Mouse (Mus musculus) G1E (cell line): Measurements from ENCODE around the gene Mad1l1. TPM values are rescaled to one million over a fixed set of nuclear protein-coding genes. Genes with fewer than 3 reads are reported as not detected.

Experiments
- ATAC-seq: 2 replicates; pipeline ENCODE4 v1.8.0; 2016; ENCODE audit warnings: mild to moderate bottlenecking; ENCODE audit not compliant: insufficient number of reproducible peaks, poor library complexity, low FRiP score, severe bottlenecking; ENCODE audit errors: extremely low read depth
- DNase-seq: peaks from one replicate; pipeline ENCODE4 v3.0.0; 2012; ENCODE audit warnings: low spot score
- H3K27me3 ChIP-seq: 2 replicates; pipeline ENCODE4 v1.6.1; 2012; ENCODE audit warnings: mild to moderate bottlenecking, low read length, inconsistent platforms; ENCODE audit not compliant: insufficient read depth
- H3K36me3 ChIP-seq: replicated peaks from 2 replicates; pipeline ENCODE3; 2012; ENCODE audit warnings: mild to moderate bottlenecking, inconsistent platforms
- H3K4me1 ChIP-seq: 2 replicates; pipeline ENCODE4 v1.6.1; 2012; ENCODE audit warnings: low read depth, low read length, inconsistent platforms, mixed read lengths; ENCODE audit not compliant: insufficient read depth
- H3K4me3 ChIP-seq: 2 replicates; pipeline ENCODE4 v1.5.1; 2012; ENCODE audit warnings: low read depth, mild to moderate bottlenecking, inconsistent platforms, low read length, moderate library complexity, mixed read lengths
- H3K9me3 ChIP-seq: replicated peaks from 2 replicates; pipeline ENCODE4 v1.6.1; 2012; ENCODE audit warnings: inconsistent platforms
- CTCF ChIP-seq: IDR thresholded peaks from 2 replicates; pipeline ENCODE4 v1.5.1; 2012; ENCODE audit warnings: low read depth, low read length, inconsistent platforms, mixed read lengths
- GATA1 ChIP-seq: IDR thresholded peaks from 2 replicates; pipeline ENCODE4 v1.6.1; 2012; ENCODE audit warnings: borderline replicate concordance, low read length, inconsistent platforms, mixed read lengths
- GATA2 ChIP-seq: IDR thresholded peaks from 2 replicates; pipeline ENCODE4 v1.6.1; 2012; ENCODE audit warnings: low read depth, low read length, inconsistent platforms, borderline replicate concordance
- POLR2AphosphoS5 ChIP-seq: IDR thresholded peaks from 2 replicates; pipeline ENCODE4 v1.6.1; 2012; ENCODE audit warnings: low read depth, low read length, inconsistent platforms; ENCODE audit not compliant: insufficient replicate concordance
- TAL1 ChIP-seq: conservative IDR thresholded peaks from 2 replicates; pipeline ENCODE4 v1.6.1; 2012; ENCODE audit warnings: low read depth, low read length, inconsistent platforms, mixed read lengths
- polyA plus RNA-seq: library from polyadenylated mRNA; stranded (reverse); fragments of >175 nt; gene quantifications from 2 replicates; pipeline ENCODE4 v1.2.3, GENCODE M21; 2012
- total RNA-seq, 2 experiments: library from RNA; stranded (forward) in 1 of 2; stranded (reverse) in 1 of 2; fragments of 200-1000 nt in 1 of 2; fragments of >200 nt in 1 of 2; fragmentation: Nextera tagmentation in 1 of 2; gene quantifications; 2 replicates each; pipeline ENCODE4 v1.2.3; 2014 to 2017

Gene Mad1l1
- total and polyA plus RNA-seq, 3 experiments, result 28.0 to 45.9 (median 28.9) TPM

- no peak for TF ChIP-seq POLR2AphosphoS5
- no peak for TF ChIP-seq TAL1
- TF ChIP-seq GATA1, result no peak
- TF ChIP-seq GATA2, result no peak
- Histone ChIP-seq H3K4me1 (no peaks in the 10 kb centered on the region), H3K9me3 (no peaks in the 10 kb centered on the region), H3K27me3 (no peaks in the 10 kb centered on the region), H3K36me3 (peaks cover 44% of the 10 kb centered on the region), H3K4me3 (no peak overlapping the region)
- ATAC-seq (no peak), DNase-seq (no peak)
These were observed 301.7 kb downstream of the Mad1l1 start for GRCm38 (mm10) chr5:140019616-140020015.

- Histone ChIP-seq H3K4me1 (no peaks in the 10 kb centered on the region), H3K36me3 (peaks cover 39% of the 10 kb centered on the region), H3K4me3 (no peak overlapping the region), H3K9me3 (no peaks in the 10 kb centered on the region), H3K27me3 (no peaks in the 10 kb centered on the region)
- ATAC-seq (no peak), DNase-seq (no peak)
- TF ChIP-seq TAL1, result no peak
- TF ChIP-seq GATA1, result no peak
- TF ChIP-seq CTCF, result no peak
- no peak for TF ChIP-seq POLR2AphosphoS5
- TF ChIP-seq GATA2, result no peak
These were observed 302.6 kb downstream of the Mad1l1 start for GRCm38 (mm10) chr5:140018780-140019179.

DNA sequence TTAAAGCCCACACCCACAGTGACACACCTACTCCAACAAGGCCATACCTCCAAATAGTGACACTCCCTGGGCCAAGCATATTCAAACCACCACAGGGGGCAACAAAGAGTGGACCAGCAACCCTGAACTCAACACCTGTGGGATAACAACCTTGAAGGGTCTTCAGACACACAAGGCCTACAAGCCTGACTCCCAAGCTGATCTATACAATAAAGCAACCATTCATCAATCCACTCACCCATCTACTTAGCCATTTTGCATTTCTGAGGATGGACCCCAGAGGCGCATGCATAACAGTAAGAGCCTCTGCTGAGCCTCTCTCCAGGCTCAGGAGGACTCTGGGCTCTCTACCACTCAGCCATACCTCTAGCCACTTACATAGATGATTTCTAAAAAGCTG is 304.5 kb downstream of the Mad1l1 start:
- no peak for DNase-seq
- ATAC-seq, result no peak
- Histone ChIP-seq H3K4me1 (peaks cover 4% of the 10 kb centered on the region; the same call in 1 of the 2 replicates), H3K4me3 (no peak overlapping the region), H3K36me3 (peaks cover 30% of the 10 kb centered on the region), H3K27me3 (no peaks in the 10 kb centered on the region), H3K9me3 (no peaks in the 10 kb centered on the region)
- TF ChIP-seq TAL1, result no peak
- no peak for TF ChIP-seq POLR2AphosphoS5
- TF ChIP-seq GATA1, result no peak
- TF ChIP-seq GATA2, result no peak
- TF ChIP-seq CTCF, result no peak

DNA sequence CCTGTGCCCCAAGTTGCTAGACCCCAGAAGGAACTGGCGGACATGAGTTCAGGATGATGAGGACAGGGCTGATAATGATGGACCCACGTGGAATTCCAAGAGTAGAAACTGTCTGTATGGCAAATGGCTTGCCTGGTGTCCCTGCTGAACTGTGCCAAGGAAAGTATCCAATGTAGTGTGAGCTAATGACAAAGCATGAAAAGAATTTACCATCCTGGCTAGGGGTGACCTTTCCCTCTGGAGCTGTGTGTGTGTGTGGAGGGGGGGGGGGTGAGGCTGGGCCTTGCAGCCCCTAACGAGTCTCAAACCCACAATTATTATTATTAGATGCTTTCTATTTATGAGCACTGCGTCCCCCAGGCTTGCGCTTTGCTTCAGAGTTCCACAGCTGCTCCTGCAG is 307.7 kb downstream of the Mad1l1 start:
- Histone ChIP-seq H3K9me3 (no peaks in the 10 kb centered on the region), H3K27me3 (no peaks in the 10 kb centered on the region), H3K4me1 (peaks cover 4% of the 10 kb centered on the region; the same call in 1 of the 2 replicates), H3K36me3 (peaks cover 40% of the 10 kb centered on the region), H3K4me3 (no peak overlapping the region)
- no peak for DNase-seq
- ATAC-seq, result no peak
- TF ChIP-seq POLR2AphosphoS5 (no peak), CTCF (no peak), GATA1 (no peak), TAL1 (no peak), GATA2 (no peak)

GRCm38 (mm10) chr5:140012286-140012967 is 308.9 kb downstream of the Mad1l1 start:
- TF ChIP-seq GATA1, result no peak
- TF ChIP-seq GATA2, result no peak
- no peak for TF ChIP-seq CTCF
- TF ChIP-seq POLR2AphosphoS5, result no peak
- TF ChIP-seq TAL1, result no peak
- Histone ChIP-seq H3K4me1 (peaks cover 4% of the 10 kb centered on the region; the same call in 1 of the 2 replicates), H3K36me3 (peaks cover 51% of the 10 kb centered on the region), H3K27me3 (no peaks in the 10 kb centered on the region), H3K9me3 (no peaks in the 10 kb centered on the region), H3K4me3 (no peak overlapping the region)
- ATAC-seq, result no peak
- DNase-seq, result no peak

GRCm38 (mm10) chr5:140010405-140010804 is 310.9 kb downstream of the Mad1l1 start:
- DNase-seq, result no peak
- peaks cover 60% of the 10 kb centered on the region for H3K36me3 ChIP-seq
- no peaks in the 10 kb centered on the region for H3K27me3 ChIP-seq
- no peak for ATAC-seq
- no peak overlapping the region for H3K4me3 ChIP-seq
- no peak for TF ChIP-seq CTCF
- TF ChIP-seq GATA1, result no peak
- no peak for TF ChIP-seq TAL1
- no peak for TF ChIP-seq GATA2
- no peak for TF ChIP-seq POLR2AphosphoS5
- peaks cover 4% of the 10 kb centered on the region; the same call in 1 of the 2 replicates for H3K4me1 ChIP-seq
- H3K9me3 ChIP-seq, result no peaks in the 10 kb centered on the region
